ENCODE assay signal across 21 mouse cellular contexts in genomic region chr9:58144664-58145063, GRCm38 (mm10). TPM values are rescaled to one million over a fixed set of nuclear protein-coding genes. Genes with fewer than 3 reads are reported as not detected.
DNase-seq lines count a peak whose midpoint lies in the region; ATAC-seq and TF ChIP-seq lines count a peak whose summit lies in the region.
"Had no signal": no experiment of that assay in that cellular context is flagged by ENCODE, and none has a peak within 500 bp of the region (broad histone marks: within the 10 kb centered on the region; RNA-seq: fewer than 3 reads in every experiment).

No protein-coding gene starts in this region.

- whole genome bisulfite sequencing in kidney, embryonic 16.5 days: 58% methylated on average over 1 of the region's 1 CpGs
- 38% methylated on average over 1 of the region's 1 CpGs for WGBS in stomach, postnatal 0 days

- 0 out of 2 replicates have a peak, but pooled peaks have one; percentile 27 for ATAC-seq in kidney, embryonic 16.5 days (ENCODE audit: low FRiP score, low TSS enrichment)
- ATAC-seq in stomach, postnatal 0 days (ENCODE audit: low FRiP score, low TSS enrichment): 0 out of 2 replicates have a peak, but pooled peaks have one; percentile 34
- ATAC-seq: hindbrain, postnatal 0 days; intestine, postnatal 0 days had no signal

- H3K4me2 ChIP-seq in kidney, embryonic 16.5 days (replicated peaks; ENCODE audit: low read depth, low read length): no peak overlapping the region
- no peak overlapping the region for H3K4me2 ChIP-seq in stomach, postnatal 0 days (replicated peaks; ENCODE audit: low read depth)
- H3K4me2 ChIP-seq: forebrain, embryonic 12.5 days; heart, embryonic 15.5 days; limb, embryonic 13.5 days; lung, embryonic 15.5 days; midbrain, embryonic 12.5 days; neural tube, embryonic 15.5 days had no signal

- peaks cover 28% of the 10 kb centered on the region for H3K4me1 ChIP-seq in kidney, embryonic 16.5 days (ENCODE audit: insufficient read depth, low read length)
- H3K4me1 ChIP-seq in stomach, postnatal 0 days (replicated peaks; ENCODE audit: control insufficient read depth, insufficient read depth): peaks cover 2% of the 10 kb centered on the region; the same call in 1 of the 2 replicates

- no peak overlapping the region for H3K27ac ChIP-seq in kidney, embryonic 16.5 days (ENCODE audit: low read length)
- H3K27ac ChIP-seq in stomach, postnatal 0 days (replicated peaks): no peak overlapping the region
- H3K27ac ChIP-seq: forebrain, embryonic 12.5 days; heart, embryonic 15.5 days; hindbrain, postnatal 0 days; limb, embryonic 13.5 days; liver, embryonic 14.5 days; lung, embryonic 15.5 days; midbrain, embryonic 12.5 days; neural tube, embryonic 15.5 days had no signal

- DNase-seq in kidney, adult 18-20 months: no peak
- peak; percentile 28 for DNase-seq in brain, embryonic 14.5 days (ENCODE audit: low read depth)
- peak; percentile 52 for DNase-seq in embryo, embryonic 9.5 days (ENCODE audit: extremely low spot score)
- DNase-seq in stomach, postnatal 0 days (ENCODE audit: low spot score): no peak
- DNase-seq in testis, postnatal 10 days (ENCODE audit: low spot score): no peak
- no peak for DNase-seq in gastrocnemius, adult 8-10 months (ENCODE audit: low spot score in 2 of 2)
- DNase-seq: cerebellum, adult 8-10 months; gastrocnemius, postnatal 10 days; heart, postnatal 4 days; lung, postnatal 4 days had no signal

- H3K9ac ChIP-seq in kidney, embryonic 16.5 days (replicated peaks; ENCODE audit: low read length): no peak overlapping the region
- H3K9ac ChIP-seq in stomach, postnatal 0 days (ENCODE audit: low read length): no peak overlapping the region
- H3K9ac ChIP-seq: forebrain, embryonic 12.5 days; heart, embryonic 15.5 days; limb, embryonic 13.5 days; liver, embryonic 14.5 days; lung, embryonic 15.5 days; midbrain, embryonic 12.5 days; neural tube, embryonic 15.5 days had no signal

- H3K36me3 ChIP-seq in kidney, embryonic 16.5 days (ENCODE audit: insufficient read depth, low read length): 0 out of 2 replicates have a peak, but pooled peaks cover 4% of the 10 kb centered on the region
- H3K36me3 ChIP-seq in stomach, postnatal 0 days (ENCODE audit: control insufficient read depth, insufficient read depth, low read length): no peaks in the 10 kb centered on the region
- H3K36me3 ChIP-seq: forebrain, embryonic 12.5 days; heart, embryonic 15.5 days; lung, embryonic 15.5 days; midbrain, embryonic 12.5 days; neural tube, embryonic 15.5 days had no signal

- no peak overlapping the region for H3K4me3 ChIP-seq in kidney, embryonic 16.5 days (ENCODE audit: low read length)
- no peak overlapping the region for H3K4me3 ChIP-seq in stomach, postnatal 0 days (ENCODE audit: low read depth, low read length)
- H3K4me3 ChIP-seq: forebrain, embryonic 12.5 days; heart, embryonic 15.5 days; limb, embryonic 13.5 days; lung, embryonic 15.5 days; midbrain, embryonic 12.5 days; neural tube, embryonic 15.5 days had no signal

- no peak for TF ChIP-seq EP300 in stomach, postnatal 0 days (optimal IDR thresholded peaks at IDR 0.05)

- no peak for TF ChIP-seq CTCF in brain, embryonic 14.5 days (IDR thresholded peaks at IDR 0.05; ENCODE audit: borderline replicate concordance, extremely low read depth, insufficient read depth, insufficient read length)
- TF ChIP-seq CTCF in stomach, postnatal 0 days (IDR thresholded peaks at IDR 0.05; ENCODE audit: low read depth): no peak

- no peaks in the 10 kb centered on the region for H3K27me3 ChIP-seq in kidney, embryonic 16.5 days (ENCODE audit: insufficient read depth, low read length)
- no peaks in the 10 kb centered on the region for H3K27me3 ChIP-seq in stomach, postnatal 0 days (ENCODE audit: control insufficient read depth, insufficient read depth, low read length)
- H3K27me3 ChIP-seq: forebrain, embryonic 12.5 days; limb, embryonic 13.5 days; lung, embryonic 15.5 days; neural tube, embryonic 15.5 days had no signal

- no peaks in the 10 kb centered on the region for H3K9me3 ChIP-seq in kidney, embryonic 16.5 days (ENCODE audit: low read length)
- no peaks in the 10 kb centered on the region for H3K9me3 ChIP-seq in stomach, postnatal 0 days (ENCODE audit: control insufficient read depth, low read length)
- H3K9me3 ChIP-seq: forebrain, embryonic 12.5 days; heart, embryonic 15.5 days; limb, embryonic 13.5 days; lung, embryonic 15.5 days; midbrain, embryonic 12.5 days; neural tube, embryonic 15.5 days had no signal

- no peak for TF ChIP-seq POLR2A in brain, embryonic 14.5 days (IDR thresholded peaks at IDR 0.05; ENCODE audit: borderline replicate concordance, extremely low read depth, insufficient read depth, insufficient read length, poor library complexity, severe bottlenecking)

RNA-seq across cellular contexts. Expression of gene Ccdc33, which starts 26.0 kb away (rescaled TPM):
- 0.13 and 0.21 TPM in 2 replicates for polyA plus RNA-seq in kidney, embryonic 16.5 days (2015; fragmentation: Nextera tagmentation; extraction: Ambion mirVana)
- polyA plus RNA-seq in brain, embryonic 14.5 days (2012; rRNA removed): 0.89 and 1.2 TPM in 2 replicates
- 0.18 TPM in 1 of 2 replicates, not detected in the other for polyA plus RNA-seq in stomach, postnatal 0 days (2015; fragmentation: Nextera tagmentation; extraction: Ambion mirVana)
- not detected for total RNA-seq in gastrocnemius, adult 8-10 months (2022)
- total RNA-seq: gastrocnemius, postnatal 10 days; heart, postnatal 4 days had no signal
- polyA plus RNA-seq: C2C12; heart, embryonic 15.5 days; liver, embryonic 14.5 days had no signal

RNA-seq across cellular contexts. Expression of gene Islr, which starts 59.4 kb away (rescaled TPM):
- polyA plus RNA-seq in kidney, embryonic 16.5 days (2015; fragmentation: Nextera tagmentation; extraction: Ambion mirVana): 94.8 and 96.1 TPM in 2 replicates
- polyA plus RNA-seq in brain, embryonic 14.5 days (2012; rRNA removed): 57.7 and 67.1 TPM in 2 replicates
- 46.5 and 58.7 TPM in 2 replicates for polyA plus RNA-seq in stomach, postnatal 0 days (2015; fragmentation: Nextera tagmentation; extraction: Ambion mirVana)
- total RNA-seq in gastrocnemius, adult 8-10 months (2022): 10 to 100 TPM in 3 of 4 experiments, 1 to 10 TPM in 1; 9.8 to 15.7 (median 13.1) TPM

RNA-seq across cellular contexts. Expression of gene Islr2, which starts 59.5 kb away (rescaled TPM):
- 0.17 and 0.23 TPM in 2 replicates for polyA plus RNA-seq in kidney, embryonic 16.5 days (2015; fragmentation: Nextera tagmentation; extraction: Ambion mirVana)
- 364 and 418 TPM in 2 replicates for polyA plus RNA-seq in brain, embryonic 14.5 days (2012; rRNA removed)
- polyA plus RNA-seq in stomach, postnatal 0 days (2015; fragmentation: Nextera tagmentation; extraction: Ambion mirVana): 0.45 and 0.69 TPM in 2 replicates
- 1 to 10 TPM; 1.4 to 2.9 (median 1.8) TPM for total RNA-seq in gastrocnemius, adult 8-10 months (2022)
- polyA plus RNA-seq: heart, embryonic 15.5 days had no signal

Comparison
In these comparisons a context has a peak if more than half of its experiments do, and no peak if none do; other contexts are left out.
1. DNase-seq: peak in brain, embryonic 14.5 days (single experiment) and embryo, embryonic 9.5 days (single experiment); none in kidney, adult 18-20 months (single experiment), stomach, postnatal 0 days (single experiment), testis, postnatal 10 days (single experiment) and gastrocnemius, adult 8-10 months (0 of 2).
2. RNA of gene Islr2, which starts 59.5 kb away (polyA plus RNA-seq): 364 to 418 TPM in brain, embryonic 14.5 days; 0.45 to 0.69 TPM in stomach, postnatal 0 days and 0.17 to 0.23 TPM in kidney, embryonic 16.5 days; every median in the first group is over 100 times any median in the second.